Mouse (Mus musculus) hindbrain, embryonic 13.5 days (tissue): ENCODE measurements around the gene Iqschfp. TPM values are rescaled to one million over a fixed set of nuclear protein-coding genes. Genes with fewer than 3 reads are reported as not detected.

Source experiments
- ATAC-seq: fragments of 200-750 bp; cut with Nextera tagmentation; 2 replicates; pipeline ENCODE4 v1.8.0; 2017; ENCODE audit warnings: moderate TSS enrichment; ENCODE audit not compliant: low FRiP score
- H3K27ac ChIP-seq: fragments of 300-500 bp; sonication (generic); 2 replicates; pipeline ENCODE4 v1.5.1; 2015; ENCODE audit warnings: inconsistent platforms, mild to moderate bottlenecking, moderate library complexity
- H3K27me3 ChIP-seq: fragments of 300-500 bp; sonication (generic); 2 replicates; pipeline ENCODE4 v1.6.1; 2015; ENCODE audit warnings: mild to moderate bottlenecking, inconsistent platforms
- H3K36me3 ChIP-seq: fragments of 300-500 bp; sonication (generic); 2 replicates; pipeline ENCODE4 v1.6.1; 2015; ENCODE audit warnings: mild to moderate bottlenecking, inconsistent platforms
- H3K4me1 ChIP-seq: fragments of 300-500 bp; sonication (generic); replicated peaks from 2 replicates; pipeline ENCODE4 v1.6.1; 2015; ENCODE audit warnings: inconsistent platforms
- H3K4me2 ChIP-seq: fragments of 300-500 bp; sonication (generic); 2 replicates; pipeline ENCODE4 v1.6.1; 2015; ENCODE audit warnings: inconsistent platforms, mild to moderate bottlenecking, moderate library complexity
- H3K4me3 ChIP-seq: fragments of 300-500 bp; sonication (generic); 2 replicates; pipeline ENCODE4 v1.5.1; 2015; ENCODE audit warnings: mild to moderate bottlenecking, inconsistent platforms
- H3K9ac ChIP-seq: fragments of 300-500 bp; sonication (generic); 2 replicates; pipeline ENCODE4 v1.6.1; 2015; ENCODE audit warnings: mild to moderate bottlenecking, inconsistent platforms
- H3K9me3 ChIP-seq: fragments of 300-500 bp; sonication (generic); 2 replicates; pipeline ENCODE4 v1.6.1; 2016; ENCODE audit warnings: inconsistent platforms
- WGBS: fragments of 180-500 bp; shearing (Covaris S2); methylation state at CpG from one replicate; pipeline ENCODE4 v1.1.7; 2015; 5-methylcytosine and 5-hydroxymethylcytosine counted together
- polyA plus RNA-seq: library from polyadenylated mRNA; unstranded; fragments of >200 nt; fragmentation: Nextera tagmentation; extraction: Ambion mirVana; gene quantifications from 2 replicates; pipeline ENCODE4 v1.2.1, GENCODE M21; 2015

The Iqschfp gene
- polyA plus RNA-seq, 1 experiment from 2014 or later: 3.4 TPM

DNA sequence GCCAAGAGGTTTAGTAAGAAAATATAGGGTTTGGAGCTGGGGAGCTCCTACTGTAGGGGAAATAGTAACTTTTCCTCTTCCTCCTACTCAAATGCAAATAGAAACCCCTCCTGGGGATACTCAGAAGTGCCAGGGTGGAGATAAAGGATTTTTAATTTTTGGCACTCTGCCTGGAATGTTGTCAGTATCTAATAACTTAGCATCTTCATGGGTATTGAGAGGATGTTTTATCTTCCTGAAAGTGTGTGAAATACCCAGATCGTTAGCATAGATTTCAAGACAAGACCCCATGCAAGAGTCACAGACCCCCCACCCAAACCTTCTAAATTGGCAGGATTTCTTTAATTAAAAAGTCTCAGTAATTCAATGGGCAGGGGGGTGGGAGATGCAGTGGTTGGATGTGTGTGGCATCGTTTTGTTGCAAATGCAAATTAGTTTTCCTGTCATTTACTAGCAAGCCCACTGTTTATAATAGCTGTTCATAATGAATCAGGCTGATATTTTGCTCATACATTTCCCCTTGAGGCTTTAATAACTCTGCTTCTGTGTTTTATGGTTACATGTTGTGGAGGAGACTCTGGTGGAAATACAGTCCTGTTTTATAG is 213.2 kb downstream of the Iqschfp start:
- H3K9ac ChIP-seq: no peak overlapping the region
- no peaks in the 10 kb centered on the region for H3K36me3 ChIP-seq
- H3K27me3 ChIP-seq: no peaks in the 10 kb centered on the region
- H3K4me2 ChIP-seq: no peak overlapping the region
- H3K27ac ChIP-seq: peak overlapping the region; percentile 31; the same call in 1 of the 2 replicates
- peaks cover 9% of the 10 kb centered on the region for H3K4me1 ChIP-seq
- H3K4me3 ChIP-seq: no peak overlapping the region
- WGBS: 48% methylated on average over 2 of the region's 2 CpGs
- ATAC-seq: no peak
- no peaks in the 10 kb centered on the region for H3K9me3 ChIP-seq

DNA sequence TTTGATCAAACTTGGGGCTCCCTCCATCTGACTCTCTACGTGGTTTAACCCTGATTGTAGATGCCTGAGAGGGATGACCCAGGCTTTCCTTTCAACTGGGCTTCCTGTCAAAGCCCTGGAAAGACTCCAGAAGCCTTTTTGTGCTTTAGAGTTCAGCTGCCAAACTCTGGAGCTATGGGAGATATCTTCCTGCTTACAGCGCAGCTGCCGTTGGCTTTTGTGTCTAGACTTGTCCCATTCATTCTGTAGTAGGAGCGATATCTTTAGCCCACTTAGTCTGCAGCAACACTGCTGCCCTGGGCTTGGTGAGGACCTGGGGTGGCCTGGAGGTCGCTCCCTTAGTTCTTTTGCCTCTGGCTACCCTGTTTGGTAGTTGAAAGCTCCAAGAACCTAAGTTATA is 229.3 kb downstream of the Iqschfp start:
- Histone ChIP-seq H3K4me1 (peaks cover 6% of the 10 kb centered on the region; the same call in 1 of the 2 replicates), H3K9ac (no peak overlapping the region), H3K27ac (no peak overlapping the region), H3K9me3 (no peaks in the 10 kb centered on the region), H3K4me3 (no peak overlapping the region), H3K36me3 (no peaks in the 10 kb centered on the region), H3K27me3 (no peaks in the 10 kb centered on the region), H3K4me2 (no peak overlapping the region)
- ATAC-seq: no peak
- 67% methylated on average over 5 of the region's 5 CpGs for WGBS

DNA sequence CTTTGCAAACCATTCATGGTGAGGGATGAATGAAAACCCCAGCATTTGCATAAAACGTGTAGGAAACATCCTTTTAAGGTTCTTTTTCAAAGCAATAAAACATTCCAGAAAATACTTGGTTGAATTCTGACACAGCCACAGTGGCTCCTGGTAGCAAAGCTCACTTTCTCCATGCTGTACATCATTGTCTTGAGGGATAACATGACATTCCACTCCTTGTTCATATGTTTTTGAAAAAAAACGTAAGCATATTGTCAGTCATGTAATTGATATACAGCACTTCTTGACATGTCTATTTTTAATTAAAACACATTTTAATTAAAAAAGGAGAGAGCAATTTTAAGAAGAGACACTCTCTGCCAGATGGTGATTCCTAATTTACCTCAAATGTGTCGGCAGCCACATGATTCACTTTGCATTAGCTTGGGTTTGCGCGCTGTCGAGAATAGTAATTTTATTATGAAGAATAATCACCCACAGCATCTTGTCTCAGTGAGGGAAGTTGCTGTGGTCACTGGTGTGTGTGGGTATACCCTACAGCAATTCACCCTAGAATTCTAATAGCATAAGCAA is 234.3 kb downstream of the Iqschfp start:
- Histone ChIP-seq H3K36me3 (no peaks in the 10 kb centered on the region), H3K4me2 (no peak overlapping the region), H3K4me3 (no peak overlapping the region), H3K4me1 (peaks cover 12% of the 10 kb centered on the region), H3K27me3 (no peaks in the 10 kb centered on the region), H3K27ac (no peak overlapping the region), H3K9me3 (no peaks in the 10 kb centered on the region), H3K9ac (no peak overlapping the region)
- ATAC-seq: no peak
- WGBS: 46% methylated on average over 6 of the region's 6 CpGs

DNA sequence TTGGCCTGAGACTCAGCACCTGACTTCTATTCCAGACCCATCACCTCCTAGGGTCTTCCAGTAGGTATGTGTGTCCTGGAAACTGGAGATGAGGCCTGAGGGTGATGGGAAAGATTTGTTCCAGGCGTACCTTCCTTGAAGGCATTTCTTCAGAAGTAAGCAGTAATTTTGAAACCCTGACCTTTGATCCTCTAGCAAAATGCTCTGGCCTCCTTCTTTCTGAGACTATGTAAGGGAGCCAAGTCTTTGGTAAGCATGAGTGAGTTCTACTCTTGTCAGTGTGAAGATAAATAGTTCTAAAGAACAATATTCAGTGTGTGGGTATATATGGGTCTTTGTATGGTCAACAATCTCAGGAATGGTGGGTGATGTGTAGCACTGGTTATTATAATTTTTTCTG is 238.4 kb downstream of the Iqschfp start:
- no peak overlapping the region for H3K9ac ChIP-seq
- no peak overlapping the region for H3K4me2 ChIP-seq
- no peaks in the 10 kb centered on the region for H3K9me3 ChIP-seq
- no peak for ATAC-seq
- H3K36me3 ChIP-seq: no peaks in the 10 kb centered on the region
- no peak overlapping the region for H3K4me3 ChIP-seq
- no peak overlapping the region for H3K27ac ChIP-seq
- no peaks in the 10 kb centered on the region for H3K27me3 ChIP-seq
- 87% methylated on average over 1 of the region's 1 CpGs for WGBS
- H3K4me1 ChIP-seq: peaks cover 8% of the 10 kb centered on the region

DNA sequence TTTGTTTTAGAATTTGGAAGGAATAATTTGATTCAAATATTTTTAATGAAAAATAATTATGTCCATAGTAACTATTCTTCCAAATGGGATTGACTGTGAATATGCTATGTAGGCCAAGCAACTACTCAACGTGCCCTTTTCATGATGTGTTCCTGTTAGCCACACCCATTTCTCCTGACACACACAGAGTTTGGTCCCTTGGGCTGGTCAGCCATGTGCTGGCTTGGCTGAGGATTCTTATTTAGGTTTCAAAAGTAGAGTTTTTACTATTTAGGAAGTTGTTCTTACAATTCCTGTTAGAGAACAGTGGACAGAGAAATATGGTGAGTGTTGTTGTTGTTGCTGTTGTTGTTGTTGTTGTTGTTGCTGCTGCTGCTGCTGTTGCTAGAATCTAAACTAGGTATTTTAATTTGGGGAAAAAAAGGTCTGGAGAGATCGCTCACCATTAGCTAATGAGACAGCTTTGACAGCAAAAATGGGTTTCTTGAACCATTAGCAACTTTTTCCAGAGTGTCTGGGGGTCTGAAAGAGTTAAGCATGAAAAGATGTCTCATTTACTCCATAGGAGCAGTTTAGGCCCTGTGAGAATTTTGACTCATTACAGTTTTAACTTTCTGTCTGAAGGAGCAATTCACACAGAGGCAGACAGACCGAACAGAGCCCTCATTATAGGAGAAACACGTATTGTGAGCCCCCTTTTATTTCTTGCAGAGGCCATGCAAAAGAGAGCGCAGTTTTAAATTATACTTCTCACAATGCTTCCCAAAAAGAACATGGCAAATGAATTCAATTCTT is 247.0 kb downstream of the Iqschfp start:
- WGBS: 53% methylated on average over 5 of the region's 5 CpGs
- H3K36me3 ChIP-seq: no peaks in the 10 kb centered on the region

DNA sequence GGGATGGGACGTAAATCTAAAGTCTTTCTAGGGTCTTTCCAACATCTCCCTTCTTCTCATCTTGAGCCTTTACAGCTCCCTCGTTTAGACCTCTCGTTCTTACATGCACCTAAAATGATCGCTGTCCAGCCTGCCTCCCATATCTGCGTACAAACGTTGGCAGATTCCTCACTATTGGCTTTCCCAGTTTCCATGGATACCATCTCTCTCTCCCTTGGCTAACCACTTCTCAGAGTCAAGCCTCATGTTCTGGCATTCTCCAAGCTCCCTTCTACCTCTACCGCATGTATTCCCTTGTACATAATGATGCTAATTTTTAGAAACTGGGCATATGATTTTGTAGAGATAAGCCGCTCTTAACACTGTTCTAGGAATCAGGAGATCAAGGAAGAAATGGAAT is 258.7 kb downstream of the Iqschfp start:
- no peaks in the 10 kb centered on the region for H3K36me3 ChIP-seq
- no peak for ATAC-seq
- no peak overlapping the region for H3K4me3 ChIP-seq
- no peaks in the 10 kb centered on the region for H3K4me1 ChIP-seq
- H3K27ac ChIP-seq: no peak overlapping the region
- no peaks in the 10 kb centered on the region for H3K9me3 ChIP-seq
- 85% methylated on average over 8 of the region's 8 CpGs for WGBS
- H3K27me3 ChIP-seq: no peaks in the 10 kb centered on the region
- no peak overlapping the region for H3K4me2 ChIP-seq
- no peak overlapping the region for H3K9ac ChIP-seq

More for the DNA sequence above, 247.0 kb downstream of the Iqschfp start:
- Histone ChIP-seq H3K27ac (no peak overlapping the region), H3K4me2 (no peak overlapping the region), H3K9ac (no peak overlapping the region), H3K4me3 (no peak overlapping the region), H3K9me3 (no peaks in the 10 kb centered on the region), H3K4me1 (no peaks in the 10 kb centered on the region), H3K27me3 (no peaks in the 10 kb centered on the region)
- no peak for ATAC-seq

DNA sequence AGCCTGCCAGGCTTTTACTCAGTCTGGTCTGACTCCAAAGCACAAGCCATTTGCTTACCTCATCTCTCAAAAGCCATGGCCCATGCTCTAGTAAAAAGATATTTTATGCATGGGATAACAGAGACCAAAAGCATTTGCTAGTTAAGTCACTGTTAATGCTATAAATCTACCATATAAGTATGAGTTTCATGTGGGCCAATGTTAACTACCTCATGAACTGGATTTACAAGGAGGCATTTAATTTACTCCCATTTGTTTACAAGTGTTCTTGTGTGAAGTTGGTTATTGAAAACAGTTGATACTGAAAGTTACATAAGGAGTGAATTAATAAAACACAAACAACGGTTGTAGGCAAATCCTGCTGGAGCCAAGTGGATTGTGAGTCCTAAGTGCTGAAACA is 268.1 kb downstream of the Iqschfp start:
- Histone ChIP-seq H3K4me3 (no peak overlapping the region), H3K9ac (no peak overlapping the region), H3K36me3 (no peaks in the 10 kb centered on the region), H3K4me2 (no peak overlapping the region), H3K27ac (no peak overlapping the region), H3K4me1 (no peaks in the 10 kb centered on the region), H3K27me3 (no peaks in the 10 kb centered on the region), H3K9me3 (no peaks in the 10 kb centered on the region)
- no peak for ATAC-seq
- WGBS: 91% methylated on average over 1 of the region's 1 CpGs

DNA sequence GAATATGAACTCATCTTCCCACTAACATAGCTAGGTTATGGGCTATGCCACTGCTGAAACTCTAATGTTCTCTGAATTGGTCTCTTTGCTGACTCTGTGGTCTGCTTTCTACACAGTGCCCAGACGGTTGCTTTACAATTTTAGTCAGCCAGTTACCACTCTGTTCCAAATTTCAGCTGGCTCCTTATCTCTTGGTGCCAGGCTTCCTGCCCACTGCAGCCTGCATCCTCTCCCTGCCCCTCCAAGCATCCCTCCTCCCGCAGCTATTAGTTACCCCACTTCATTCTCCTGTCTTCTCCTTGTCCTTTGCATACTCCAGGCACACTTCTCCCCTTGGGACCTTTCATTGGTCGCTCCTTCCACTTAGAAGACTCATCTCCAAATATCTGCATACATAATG is 268.7 kb downstream of the Iqschfp start:
- Histone ChIP-seq H3K27ac (no peak overlapping the region), H3K4me2 (no peak overlapping the region), H3K4me1 (no peaks in the 10 kb centered on the region), H3K36me3 (no peaks in the 10 kb centered on the region), H3K9ac (no peak overlapping the region), H3K9me3 (no peaks in the 10 kb centered on the region), H3K27me3 (no peaks in the 10 kb centered on the region), H3K4me3 (no peak overlapping the region)
- ATAC-seq: no peak
- 78% methylated on average over 3 of the region's 3 CpGs for WGBS

DNA sequence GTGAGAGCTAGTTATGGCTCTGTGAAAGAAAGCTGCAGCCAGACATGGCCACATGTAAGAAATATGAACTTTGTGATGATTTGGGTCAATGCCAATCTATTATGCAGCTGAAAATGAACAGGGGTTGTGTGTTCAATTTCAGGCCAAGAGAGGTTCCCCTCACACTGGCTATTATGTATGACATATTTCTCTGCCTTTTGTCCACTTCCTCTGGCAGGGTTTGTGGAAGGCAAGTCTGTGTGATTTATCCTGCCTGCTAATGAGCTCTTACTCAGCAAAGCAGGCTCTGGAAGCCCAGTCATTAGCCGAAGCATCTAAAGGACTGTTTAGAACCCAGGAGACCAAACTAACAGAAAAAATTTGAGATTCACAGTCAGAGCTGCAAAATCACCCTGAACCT is 286.2 kb downstream of the Iqschfp start:
- H3K36me3 ChIP-seq: no peaks in the 10 kb centered on the region
- H3K4me1 ChIP-seq: peaks cover 4% of the 10 kb centered on the region; the same call in 1 of the 2 replicates
- no peaks in the 10 kb centered on the region for H3K27me3 ChIP-seq
- no peak overlapping the region for H3K4me2 ChIP-seq
- H3K9me3 ChIP-seq: no peaks in the 10 kb centered on the region
- no peak overlapping the region for H3K9ac ChIP-seq
- H3K27ac ChIP-seq: no peak overlapping the region
- no peak for ATAC-seq
- H3K4me3 ChIP-seq: no peak overlapping the region
- WGBS: 52% methylated on average over 1 of the region's 1 CpGs

DNA sequence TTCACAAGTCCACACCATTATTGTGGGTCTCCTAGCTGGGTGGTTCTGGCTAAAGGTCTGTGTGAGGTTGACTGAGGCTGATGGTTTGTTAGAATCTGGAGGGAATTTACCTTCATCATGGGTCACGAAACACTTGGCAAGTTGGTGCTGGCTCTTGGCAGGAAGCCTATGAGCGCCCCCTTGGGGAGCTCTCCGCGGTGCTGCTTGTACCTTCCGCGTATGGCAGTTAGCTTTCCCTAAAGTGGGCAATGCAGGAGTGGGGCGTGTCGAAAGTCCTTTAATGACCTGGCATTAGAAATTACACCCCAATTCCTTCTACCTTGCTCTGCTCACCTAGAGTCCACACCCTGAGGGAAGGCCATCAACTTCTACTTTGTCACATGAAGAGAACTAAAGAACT is 295.4 kb downstream of the Iqschfp start:
- H3K9ac ChIP-seq: no peak overlapping the region

DNA sequence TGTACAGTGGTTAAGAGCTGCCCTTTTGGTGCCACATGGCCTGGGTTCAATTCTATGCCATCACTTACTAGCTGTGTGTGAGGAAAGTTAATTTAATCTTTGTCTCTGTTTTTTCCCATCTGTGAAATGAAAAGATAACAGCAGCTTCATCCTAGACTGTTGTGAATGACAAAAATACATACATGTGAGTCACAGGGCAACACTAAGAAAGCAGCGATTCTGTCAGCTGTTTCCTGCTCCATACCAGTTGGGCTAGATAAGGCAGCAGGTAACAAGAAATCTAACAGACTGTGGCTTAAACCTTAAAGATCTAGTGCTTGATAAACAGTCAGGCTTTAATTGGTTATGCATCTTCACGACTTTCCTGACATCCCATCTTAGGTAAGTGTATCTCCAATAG is 297.1 kb downstream of the Iqschfp start:
- WGBS: 88% methylated on average over 2 of the region's 2 CpGs
- Histone ChIP-seq H3K4me1 (no peaks in the 10 kb centered on the region), H3K36me3 (no peaks in the 10 kb centered on the region), H3K4me3 (no peak overlapping the region), H3K9ac (no peak overlapping the region), H3K4me2 (no peak overlapping the region), H3K27me3 (no peaks in the 10 kb centered on the region), H3K27ac (no peak overlapping the region), H3K9me3 (no peaks in the 10 kb centered on the region)
- ATAC-seq: no peak

More for the DNA sequence above, 295.4 kb downstream of the Iqschfp start:
- no peaks in the 10 kb centered on the region for H3K27me3 ChIP-seq
- H3K4me2 ChIP-seq: no peak overlapping the region
- WGBS: 56% methylated on average over 8 of the region's 8 CpGs
- no peaks in the 10 kb centered on the region for H3K4me1 ChIP-seq
- ATAC-seq: no peak
- H3K4me3 ChIP-seq: no peak overlapping the region
- H3K36me3 ChIP-seq: no peaks in the 10 kb centered on the region
- H3K27ac ChIP-seq: no peak overlapping the region
- no peaks in the 10 kb centered on the region for H3K9me3 ChIP-seq

DNA sequence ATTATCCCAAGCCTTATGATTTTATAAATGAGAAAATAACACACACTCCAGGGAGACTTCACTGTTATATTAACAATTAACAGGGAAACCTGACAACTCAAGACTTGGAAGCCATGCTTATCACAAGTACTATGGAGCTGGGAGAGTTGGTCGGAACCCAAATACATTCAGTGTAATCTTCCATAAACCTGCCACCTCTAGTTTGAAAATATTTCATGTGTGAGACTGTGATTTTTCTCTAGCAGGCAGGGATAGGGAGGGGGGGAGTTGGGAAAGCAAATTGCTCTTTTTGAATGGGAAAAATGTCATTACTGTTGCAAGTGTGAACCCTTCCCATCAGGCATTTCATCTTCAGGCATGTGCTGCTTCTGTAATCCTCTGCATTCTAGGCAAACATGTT is 304.9 kb downstream of the Iqschfp start:
- WGBS: 81% methylated on average over 1 of the region's 1 CpGs
- no peak for ATAC-seq
- Histone ChIP-seq H3K4me2 (no peak overlapping the region), H3K36me3 (no peaks in the 10 kb centered on the region), H3K4me3 (no peak overlapping the region), H3K9me3 (no peaks in the 10 kb centered on the region), H3K27me3 (no peaks in the 10 kb centered on the region), H3K4me1 (peaks cover 4% of the 10 kb centered on the region), H3K27ac (no peak overlapping the region), H3K9ac (no peak overlapping the region)

DNA sequence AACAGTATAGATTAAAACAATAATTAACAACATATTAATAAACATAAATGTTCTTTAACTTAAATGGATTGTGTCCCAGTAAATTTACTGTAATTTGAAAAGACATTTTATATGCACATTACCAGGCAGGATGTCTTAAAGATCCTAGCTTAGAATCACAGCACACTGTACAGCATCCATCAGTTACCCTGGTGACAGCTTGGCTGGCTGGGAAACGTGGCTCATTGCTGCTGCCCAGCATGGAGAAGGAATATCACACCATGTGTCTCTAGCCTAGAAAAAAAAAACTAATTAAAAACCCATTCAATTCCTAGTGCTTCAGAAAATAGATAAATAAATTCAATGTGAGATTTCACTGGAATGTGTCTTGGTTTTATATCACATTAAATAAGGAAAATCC is 309.2 kb downstream of the Iqschfp start:
- Histone ChIP-seq H3K9me3 (no peaks in the 10 kb centered on the region), H3K4me3 (no peak overlapping the region), H3K4me1 (peaks cover 22% of the 10 kb centered on the region), H3K36me3 (no peaks in the 10 kb centered on the region), H3K9ac (no peak overlapping the region), H3K27me3 (no peaks in the 10 kb centered on the region), H3K27ac (no peak overlapping the region), H3K4me2 (no peak overlapping the region)
- whole genome bisulfite sequencing: 9% methylated on average over 1 of the region's 1 CpGs
- peak; percentile 71; the same call in 1 of the 2 replicates for ATAC-seq
